Mouse (Mus musculus): ENCODE results near the gene Bcl2l15.
"Not testable (repeated sequence)": the region's sequence is repeated elsewhere in the genome, so short reads cannot be mapped to it uniquely, and the experiment has no call there.

The Bcl2l15 gene

DNA sequence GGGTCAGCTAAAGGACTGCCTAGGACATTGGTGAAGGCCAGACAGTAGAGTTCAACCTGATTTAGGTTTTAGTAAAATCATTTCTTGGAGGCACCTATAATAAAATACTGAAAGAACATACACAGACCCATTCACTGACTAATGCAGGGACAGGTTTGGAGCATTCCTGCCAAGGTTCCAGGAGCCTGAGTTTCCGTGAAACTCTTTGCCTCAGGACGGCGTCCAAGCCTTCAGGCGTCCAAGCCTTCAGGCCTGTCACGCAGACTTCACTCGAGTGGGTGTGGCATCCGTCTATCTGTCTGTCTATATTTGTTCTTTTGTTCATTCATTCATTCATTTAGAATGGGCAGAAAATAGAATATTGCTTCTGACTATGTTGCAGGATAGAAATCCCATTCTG is 1.3 kb upstream of the Bcl2l15 start:
- DNase-seq (ENCODE audit: low spot score in 2 of 2) = no peak

DNA sequence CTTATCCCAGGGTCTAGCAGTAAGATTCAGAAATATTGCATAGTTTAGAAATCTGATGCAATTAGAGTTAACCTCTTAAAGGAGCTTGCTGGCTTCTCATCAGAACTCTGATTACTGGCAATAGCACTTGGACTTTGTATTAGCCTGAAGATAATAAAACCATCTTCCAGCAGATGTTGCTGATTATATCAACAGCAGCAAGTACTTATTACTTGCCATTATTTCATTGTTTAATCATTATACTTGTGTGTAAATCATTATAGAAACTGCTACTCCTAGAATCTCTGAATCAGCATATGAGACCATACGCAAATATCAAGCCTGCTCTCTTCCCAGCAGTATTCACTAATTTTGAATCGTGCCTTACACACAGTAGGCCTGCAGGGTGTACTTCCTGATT is 1.6 kb downstream of the Bcl2l15 start:
- DNase-seq (ENCODE audit: low spot score in 2 of 2) = no peak

DNA sequence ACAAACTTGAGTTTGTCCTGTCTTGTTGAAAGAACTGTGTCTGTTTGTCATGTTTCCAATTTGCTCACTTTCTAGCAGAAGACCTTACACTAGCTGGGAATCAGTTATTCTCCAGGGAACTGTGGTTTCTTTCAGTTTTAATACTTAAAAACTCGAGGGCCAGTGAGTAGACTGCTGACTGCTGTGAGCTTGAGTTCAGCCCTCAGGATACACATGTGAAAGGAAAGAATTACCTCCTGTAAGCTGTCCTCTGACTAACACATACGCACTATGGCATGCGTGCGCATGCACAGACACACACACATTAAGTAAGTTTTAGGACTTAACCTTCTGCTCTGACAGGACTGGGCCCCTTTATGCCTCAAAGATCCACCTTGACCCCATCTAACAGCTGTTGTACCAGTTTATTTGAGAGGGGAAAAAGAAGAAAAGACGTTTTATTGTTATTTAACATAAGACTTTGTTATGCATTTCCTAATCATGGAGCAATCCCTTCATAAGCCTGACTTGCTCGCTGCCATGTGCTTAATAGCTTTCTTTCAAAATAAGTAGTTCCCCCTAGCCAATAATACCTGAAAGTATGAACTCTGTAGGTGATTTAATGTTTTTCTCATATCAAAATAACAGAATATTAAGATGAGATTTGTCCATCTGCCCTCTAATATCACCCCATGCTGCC is 3.0 kb downstream of the Bcl2l15 start:
- DNase-seq (ENCODE audit: low spot score in 2 of 2) = no peak

DNA sequence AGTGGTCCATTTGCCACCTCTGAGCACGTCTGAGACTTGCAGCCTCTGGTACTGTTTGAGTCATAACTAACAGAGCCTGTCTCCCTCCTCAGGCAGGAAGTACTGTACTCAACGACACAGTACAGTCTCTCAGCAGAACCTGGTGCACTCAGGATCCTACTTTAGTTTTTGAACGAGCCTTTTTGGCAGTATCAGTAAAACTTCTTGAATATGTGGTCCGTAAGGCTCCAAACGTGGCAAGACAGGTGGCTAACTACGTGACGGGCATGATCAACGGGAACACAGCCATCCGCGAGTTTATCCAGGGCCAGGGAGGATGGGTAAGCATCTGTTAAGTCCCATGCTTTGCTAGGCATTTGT is 3.5 kb downstream of the Bcl2l15 start:
- DNase-seq (ENCODE audit: low spot score in 2 of 2) = no peak

DNA sequence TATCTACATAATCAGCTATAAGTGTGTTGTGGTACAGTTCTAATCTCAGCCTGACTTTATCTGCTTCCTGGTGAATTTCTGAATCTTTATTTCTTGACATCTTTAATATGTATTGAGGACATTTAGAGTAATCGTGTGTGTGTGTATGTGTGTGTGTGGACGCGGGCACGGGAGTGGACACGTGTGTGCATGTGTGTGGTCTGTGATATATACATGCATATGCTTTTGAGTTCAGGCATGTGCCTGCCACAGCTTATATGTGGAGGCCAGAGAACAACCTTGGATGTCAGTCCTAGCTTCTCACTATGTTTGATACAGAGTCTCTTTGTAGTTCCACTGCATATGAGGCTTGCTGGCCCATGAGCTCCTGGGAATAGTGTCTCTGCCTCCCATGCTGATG is 4.1 kb downstream of the Bcl2l15 start:
- DNase-seq (ENCODE audit: low spot score in 2 of 2) = no peak

DNA sequence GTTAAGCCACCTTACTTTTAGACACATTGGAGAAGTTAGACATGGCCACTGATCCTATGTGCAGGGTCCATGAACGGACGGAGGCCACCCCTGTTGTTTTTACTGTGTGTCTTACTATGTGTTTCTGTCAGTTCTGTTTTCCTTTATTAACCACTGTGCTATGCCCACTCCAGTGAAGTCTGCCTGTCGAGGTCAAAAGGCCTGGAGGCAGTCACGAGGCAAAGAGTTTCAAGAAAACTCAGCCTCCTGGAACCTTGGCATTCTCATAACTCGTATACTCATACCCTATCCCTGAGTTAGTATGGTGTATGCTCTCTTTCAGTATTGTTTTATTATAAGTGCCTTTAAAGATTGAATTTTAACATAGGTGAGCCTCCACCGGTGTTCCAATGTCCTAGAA is 7.3 kb downstream of the Bcl2l15 start:
- no peak for DNase-seq (ENCODE audit: low spot score in 2 of 2)

DNA sequence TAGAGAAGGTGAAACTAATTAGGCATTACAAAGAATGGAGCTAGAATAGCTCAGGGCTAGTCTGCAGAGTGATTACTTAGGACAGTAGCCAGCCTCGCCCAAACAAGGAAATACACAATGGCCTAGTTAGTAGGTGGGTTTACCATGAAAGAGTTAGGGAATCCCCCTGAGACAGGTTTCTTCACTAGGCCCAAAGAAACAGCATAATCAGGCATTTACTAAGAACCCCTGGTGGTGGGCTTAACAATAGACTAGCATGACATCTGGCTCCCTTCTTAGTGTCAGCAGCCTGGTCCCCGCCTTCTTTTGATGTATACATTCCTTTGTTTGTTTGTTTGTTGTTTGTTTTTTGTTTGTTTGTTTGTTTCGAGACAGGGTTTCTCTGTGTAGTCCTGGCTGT is 7.8 kb downstream of the Bcl2l15 start:
- DNase-seq (ENCODE audit: low spot score in 2 of 2) = not testable (repeated sequence)

DNA sequence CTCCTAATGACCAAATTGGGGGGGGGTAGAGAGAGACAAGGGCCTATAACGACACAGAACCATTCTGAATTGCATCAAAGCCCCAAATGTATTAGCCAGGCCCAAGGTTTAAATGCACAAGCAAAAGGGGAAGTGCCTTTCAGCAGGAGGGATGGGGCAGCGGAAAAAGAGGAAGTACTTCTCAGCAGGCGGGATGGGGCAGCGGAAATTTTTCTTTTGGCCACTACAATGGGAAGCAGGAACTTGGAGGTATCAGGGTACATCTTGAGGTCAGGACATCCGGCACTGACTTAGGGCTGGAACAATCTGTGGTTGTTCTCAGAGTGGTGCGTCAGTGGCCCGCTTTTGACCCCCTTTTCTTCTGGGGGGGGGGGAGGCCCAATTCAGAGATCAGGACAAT is 8.5 kb downstream of the Bcl2l15 start:
- DNase-seq (ENCODE audit: low spot score in 2 of 2) = not testable (repeated sequence)

DNA sequence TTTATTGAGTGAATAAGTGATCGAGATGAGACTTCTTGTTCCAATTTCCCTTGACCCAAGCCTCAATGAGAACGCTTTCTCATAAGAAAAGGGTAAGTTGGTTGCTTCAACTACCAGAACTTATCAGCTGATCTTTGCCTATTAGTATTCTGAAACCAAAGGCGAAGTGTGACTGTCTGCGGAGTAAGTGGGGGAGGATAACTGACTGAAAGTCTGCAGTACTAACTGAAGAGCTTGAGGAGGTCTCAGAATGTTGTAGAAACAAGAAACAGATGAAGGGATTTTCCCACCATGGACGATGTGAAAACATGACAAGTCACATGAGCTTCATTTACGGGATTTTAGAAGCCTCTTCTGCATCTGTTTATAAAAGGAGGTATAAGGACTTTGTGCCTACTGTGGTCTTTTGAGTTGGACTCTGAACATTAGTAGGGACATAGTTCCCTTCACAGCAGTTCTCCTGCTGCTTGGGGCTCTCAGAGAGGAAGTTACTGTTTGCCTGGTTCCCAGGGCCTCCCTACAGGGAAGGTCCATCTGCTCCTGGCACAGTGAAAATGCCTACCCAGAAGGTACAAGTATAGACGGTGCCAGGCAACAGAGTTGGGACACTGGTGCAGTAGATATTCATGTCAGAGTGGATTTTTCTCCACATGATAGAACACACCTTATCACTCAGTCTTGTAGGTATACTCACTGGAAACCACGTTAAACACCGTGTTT is 18.4 kb downstream of the Bcl2l15 start:
- DNase-seq (ENCODE audit: low spot score in 2 of 2) = no peak

DNA sequence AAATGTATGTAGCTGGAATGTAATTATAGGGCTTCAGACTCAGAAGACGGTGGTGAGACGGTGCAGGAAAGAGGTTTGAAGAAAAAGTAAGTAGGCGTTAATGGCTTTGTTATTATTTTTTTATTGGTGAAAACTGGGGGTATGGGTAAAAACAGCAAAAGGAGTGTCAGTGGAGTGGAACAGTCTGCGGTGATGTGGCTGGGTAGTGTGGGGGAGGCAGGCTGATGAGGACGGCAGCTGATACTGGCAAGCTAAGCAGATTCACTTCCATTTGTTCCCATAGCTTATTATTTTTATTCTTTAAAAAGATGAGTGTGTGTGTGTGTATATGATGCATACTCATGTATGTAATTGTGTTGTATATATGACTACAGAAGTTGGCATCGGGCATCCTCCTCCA is 19.1 kb downstream of the Bcl2l15 start:
- no peak for DNase-seq (ENCODE audit: low spot score in 2 of 2)

DNA sequence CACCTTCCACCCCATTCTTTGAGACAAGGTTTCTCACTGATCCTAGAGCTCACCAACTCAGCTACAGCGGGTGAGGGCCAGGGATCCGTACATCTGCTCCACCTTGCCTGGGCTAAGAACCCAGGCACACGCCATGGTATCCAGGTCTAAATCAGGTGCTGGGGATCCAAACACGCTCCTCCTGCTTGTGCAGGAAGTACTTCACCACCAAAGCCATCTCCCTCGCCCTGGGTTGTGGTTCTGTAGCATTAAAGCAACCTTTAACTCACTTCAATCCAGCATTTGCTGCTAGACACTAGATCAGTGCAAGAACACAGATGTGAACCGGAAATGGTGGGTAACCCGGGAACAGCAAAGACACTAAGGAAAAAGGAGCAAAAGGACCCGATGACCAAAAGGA is 19.5 kb downstream of the Bcl2l15 start:
- DNase-seq (ENCODE audit: low spot score in 2 of 2) = no peak

DNA sequence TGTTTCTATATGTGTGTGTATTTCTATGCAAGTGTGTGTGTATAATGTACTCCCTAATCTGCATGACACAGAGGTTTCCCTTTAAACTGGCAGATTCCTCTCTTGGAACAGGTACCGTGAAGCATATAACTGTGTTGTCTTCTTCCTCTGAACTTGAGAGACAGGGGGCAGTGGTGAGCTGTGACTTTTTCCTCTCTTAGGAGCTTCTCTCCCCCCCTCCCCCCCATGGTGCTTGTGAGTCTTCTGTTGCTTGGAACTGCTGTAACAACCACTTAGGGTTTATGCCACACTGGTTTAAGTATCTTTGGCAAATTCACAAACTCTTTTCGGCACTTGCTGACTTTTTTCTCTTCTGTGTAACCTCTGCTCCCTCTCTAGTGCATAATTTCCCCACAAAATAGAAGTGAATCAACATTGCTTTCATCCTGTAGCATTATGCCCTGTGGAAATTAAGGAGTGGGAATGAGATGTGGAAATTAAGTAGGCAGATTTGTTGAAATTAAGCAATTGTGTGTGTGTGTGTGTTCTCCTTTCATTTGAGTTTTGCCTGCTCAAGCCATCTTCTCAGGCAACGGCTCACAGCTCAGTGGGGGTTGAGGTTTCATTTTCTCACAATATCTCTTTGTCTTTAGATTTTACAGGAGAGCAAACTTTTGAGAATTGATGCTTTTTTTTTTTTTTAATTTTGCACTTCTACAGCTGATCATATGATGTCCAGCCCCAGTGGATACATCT is 20.3 kb downstream of the Bcl2l15 start:
- no peak for DNase-seq (ENCODE audit: low spot score in 2 of 2)

DNA sequence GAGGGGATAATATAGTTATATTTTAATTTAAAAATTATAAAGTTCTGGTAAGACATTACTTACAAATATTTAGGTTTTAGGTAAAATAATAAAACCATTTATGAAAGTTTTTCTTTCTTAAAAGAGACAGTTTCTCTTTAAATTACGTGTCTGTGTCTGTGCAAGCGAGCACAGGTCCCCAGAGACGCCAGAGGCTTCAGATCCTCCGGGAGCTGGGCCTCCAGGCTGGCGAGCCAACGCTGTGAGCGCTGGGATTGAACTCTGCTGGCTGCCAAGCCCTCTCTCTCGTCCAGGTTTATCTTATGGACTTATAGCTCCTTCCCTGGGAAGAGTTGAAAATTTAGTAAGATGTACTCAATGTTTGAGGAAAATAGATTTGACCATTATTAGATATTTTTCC is 21.4 kb downstream of the Bcl2l15 start:
- DNase-seq (ENCODE audit: low spot score in 2 of 2) = no peak

DNA sequence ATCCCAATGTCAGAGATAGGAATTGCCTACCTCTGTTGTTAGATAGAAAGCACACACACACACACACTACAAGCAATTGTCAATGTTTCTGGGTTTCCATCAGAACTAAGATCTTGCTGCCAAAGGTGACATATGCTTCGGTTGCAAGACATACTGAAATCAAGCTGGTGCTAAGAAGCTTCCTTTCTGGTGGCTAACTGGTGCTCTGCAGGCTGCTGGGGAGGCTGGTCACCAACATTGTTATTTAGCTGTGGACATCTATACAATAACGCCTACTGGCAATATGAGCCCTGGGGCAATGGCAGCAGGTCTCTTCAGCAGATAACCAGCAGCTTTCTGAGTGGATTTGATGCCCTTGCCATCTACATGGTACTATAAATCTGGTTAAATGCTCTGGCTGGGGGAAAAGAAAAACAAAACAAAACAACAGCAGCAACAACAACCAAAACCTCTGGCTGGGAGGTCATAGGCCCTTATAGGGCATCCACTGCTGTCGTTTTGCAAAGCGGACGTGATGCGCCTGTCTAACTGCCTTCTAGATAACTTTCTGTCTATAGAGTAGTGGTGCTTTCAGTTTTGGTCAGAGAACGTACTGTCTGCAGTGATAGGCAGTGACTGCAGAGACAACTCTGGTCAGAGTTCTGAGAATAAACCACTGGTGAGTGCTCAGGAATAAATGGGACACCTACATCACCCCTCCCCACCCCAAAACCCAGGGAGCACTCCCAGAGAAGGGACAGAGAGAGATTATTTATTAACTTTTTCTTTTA is 24.8 kb downstream of the Bcl2l15 start:
- no peak for DNase-seq (ENCODE audit: low spot score in 2 of 2)

DNA sequence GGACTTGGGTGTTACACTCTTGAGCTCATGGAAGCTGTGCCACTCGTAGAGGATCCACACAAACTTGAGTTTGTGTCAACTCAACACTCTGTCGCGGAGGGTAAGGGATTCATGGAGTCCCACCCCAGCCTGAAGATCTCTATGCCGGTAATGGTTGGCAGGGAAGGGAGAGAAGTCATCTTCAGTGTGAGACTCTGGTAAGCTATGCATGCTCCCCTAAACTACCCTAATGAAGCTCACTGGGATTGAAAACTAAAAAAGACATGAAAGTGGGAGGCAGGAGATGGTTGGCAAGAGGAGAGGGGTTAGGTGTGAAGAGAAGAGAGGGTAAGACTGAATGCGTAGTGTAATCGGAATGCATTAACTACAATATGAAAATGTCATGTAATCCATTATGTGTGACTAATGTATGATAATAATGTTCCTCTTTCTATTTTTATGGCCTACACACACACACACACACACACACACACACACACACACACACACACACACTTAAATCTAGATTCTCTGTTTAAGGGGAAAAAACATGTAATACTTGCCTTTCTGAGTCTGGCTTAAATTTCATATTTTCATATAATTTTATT is 25.7 kb downstream of the Bcl2l15 start:
- DNase-seq (ENCODE audit: low spot score in 2 of 2) = no peak

DNA sequence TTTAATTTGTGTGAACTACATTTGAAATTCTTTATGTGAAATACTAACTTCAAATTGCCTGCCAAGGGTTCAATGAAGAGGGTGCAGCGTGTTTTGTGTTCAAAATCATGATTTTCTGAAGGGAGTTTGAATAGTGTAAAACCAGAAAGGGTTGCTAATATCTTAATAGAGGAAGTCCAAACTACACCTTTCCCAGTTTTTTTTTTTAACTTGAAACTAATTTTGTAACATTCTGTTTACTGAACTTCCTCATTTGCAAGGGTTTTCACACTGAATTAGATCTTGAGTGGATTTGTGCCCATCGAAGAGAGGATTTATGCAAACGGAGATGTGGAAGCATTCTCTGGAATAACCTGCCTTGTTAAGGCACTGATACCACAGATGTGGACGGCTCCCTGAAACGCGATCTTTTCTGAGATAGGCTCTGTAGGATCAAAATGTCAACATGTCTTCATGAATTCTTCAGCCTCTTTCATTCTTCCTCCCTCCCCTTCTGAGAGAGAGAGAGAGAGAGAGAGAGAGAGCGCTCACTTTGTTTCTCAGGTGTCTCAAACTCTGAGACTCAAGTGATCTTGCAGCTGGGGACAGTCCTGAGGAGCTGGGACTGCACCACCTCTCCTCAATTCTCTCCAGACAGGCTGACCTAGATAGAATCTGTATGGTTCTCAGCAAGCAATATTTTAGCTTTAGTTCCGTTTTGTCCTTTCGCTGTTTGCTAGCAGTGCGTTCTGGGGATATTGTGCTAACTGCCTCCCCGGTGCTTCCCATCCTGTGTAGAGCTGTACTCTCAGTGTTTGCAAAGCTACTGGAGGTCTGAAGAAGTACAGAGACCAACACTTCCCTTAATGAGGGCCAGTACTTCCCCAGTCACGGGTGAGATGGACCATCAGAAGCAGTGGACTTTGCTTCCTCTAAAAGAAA is 26.7 kb downstream of the Bcl2l15 start, which contains the start of gene Ptpn22:
Gene Ptpn22 (plus strand): TSS at position 915 of the 921 bp plus-strand sequence.
- no peak for DNase-seq (ENCODE audit: low spot score in 2 of 2)

DNA sequence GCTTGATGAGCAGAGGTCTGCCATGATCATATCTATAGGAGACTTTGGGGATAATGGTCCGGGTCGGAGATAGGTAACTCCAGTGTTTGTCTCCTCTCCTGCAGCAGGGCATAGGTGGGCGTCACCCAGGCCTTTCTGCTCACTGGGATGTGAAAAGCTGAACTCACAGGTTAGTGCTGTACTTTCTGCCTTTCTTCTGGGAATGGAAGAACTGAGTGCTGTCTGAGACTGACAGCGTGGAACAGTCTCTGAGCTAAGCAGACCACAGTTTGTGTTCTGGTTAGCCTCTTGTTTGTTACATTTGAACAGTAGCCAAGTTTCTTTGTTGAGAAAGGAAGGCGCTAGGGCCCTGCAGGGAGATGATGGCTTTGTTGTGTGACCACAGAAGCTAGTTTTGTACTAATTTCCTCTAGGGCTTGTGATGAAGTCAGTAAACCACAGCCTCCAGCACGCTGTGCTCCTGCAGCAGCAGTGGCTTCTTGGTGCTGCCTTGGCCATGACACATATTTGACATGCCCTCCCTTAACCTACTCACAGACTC is 27.5 kb downstream of the Bcl2l15 start:
- DNase-seq (ENCODE audit: low spot score in 2 of 2) = no peak

DNA sequence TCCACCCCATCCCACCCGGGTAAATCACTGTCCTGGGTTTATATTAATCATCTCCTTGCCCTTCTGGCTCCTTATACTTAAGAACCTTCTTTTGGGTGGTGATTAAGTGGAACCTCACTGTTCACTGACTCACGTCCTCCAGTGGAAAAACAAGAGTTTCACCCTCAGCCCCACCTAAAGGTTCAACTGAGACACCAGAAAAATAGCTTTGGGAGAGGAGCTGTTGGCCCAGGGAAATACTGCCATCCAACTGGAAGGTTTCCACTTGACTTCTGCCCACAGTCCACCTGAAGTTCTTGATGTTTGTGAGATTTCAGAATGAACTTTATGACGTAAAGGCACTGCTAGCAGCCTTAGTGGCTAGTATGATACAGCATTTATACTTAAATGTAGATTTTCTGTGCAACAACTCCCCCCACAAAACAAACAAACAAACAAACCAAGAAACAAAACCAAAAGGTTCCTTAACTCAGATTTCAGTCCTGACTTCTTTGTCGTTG is 30.4 kb downstream of the Bcl2l15 start:
- DNase-seq (ENCODE audit: low spot score in 2 of 2) = no peak

DNA sequence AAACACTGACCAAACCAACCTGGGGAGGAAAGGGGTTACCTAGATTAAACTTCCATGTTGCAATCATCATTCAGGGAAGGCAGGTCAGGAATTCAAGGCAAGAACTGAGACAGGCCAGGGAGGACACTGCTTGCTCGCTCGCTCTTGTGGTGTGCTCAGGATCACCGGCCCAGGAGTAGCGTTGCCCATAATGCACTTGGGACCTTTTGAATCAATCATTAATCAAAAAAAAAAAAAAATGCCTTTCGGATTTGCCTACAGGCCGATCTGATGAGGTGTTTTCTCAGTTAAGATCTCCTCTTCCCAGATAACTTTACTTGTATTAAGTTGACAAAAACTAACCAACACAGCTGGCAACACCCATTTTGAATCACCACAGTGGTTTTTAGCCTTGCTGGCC is 31.8 kb downstream of the Bcl2l15 start:
- no peak for DNase-seq (ENCODE audit: low spot score in 2 of 2)

DNA sequence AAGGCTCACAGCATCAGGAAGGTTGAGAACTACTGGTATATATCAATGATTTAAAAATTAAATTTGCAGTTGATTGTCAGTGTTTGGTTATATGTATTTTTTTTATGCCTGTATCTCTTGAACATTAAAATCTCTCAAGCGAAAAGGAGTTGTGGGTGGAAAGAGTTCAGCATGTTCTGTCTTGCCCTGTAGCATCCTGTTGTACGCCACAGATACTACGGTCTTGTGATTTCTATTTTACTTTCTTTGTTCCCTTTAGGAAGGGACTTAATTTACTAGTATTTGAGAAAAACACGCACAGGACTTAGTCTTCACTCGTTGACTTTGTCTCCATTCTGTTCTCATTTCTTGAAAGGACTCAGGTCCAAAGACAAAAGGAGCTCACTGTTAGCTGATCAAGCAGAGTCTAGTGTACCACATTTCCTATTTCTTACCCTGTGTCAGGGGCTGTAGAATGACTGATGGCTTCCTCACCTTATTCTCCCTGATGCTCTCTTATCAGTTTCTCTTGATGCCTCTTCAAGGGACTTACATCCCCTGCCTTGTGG is 35.1 kb downstream of the Bcl2l15 start:
- no peak for DNase-seq (ENCODE audit: low spot score in 2 of 2)
